Mouse (Mus musculus) cerebellum, adult 8-10 months (tissue): Measurements from ENCODE around the gene Auh.

Experiments
- DNase-seq: peaks from one replicate; pipeline ENCODE4 v3.0.0; 2022

Auh gene

DNA sequence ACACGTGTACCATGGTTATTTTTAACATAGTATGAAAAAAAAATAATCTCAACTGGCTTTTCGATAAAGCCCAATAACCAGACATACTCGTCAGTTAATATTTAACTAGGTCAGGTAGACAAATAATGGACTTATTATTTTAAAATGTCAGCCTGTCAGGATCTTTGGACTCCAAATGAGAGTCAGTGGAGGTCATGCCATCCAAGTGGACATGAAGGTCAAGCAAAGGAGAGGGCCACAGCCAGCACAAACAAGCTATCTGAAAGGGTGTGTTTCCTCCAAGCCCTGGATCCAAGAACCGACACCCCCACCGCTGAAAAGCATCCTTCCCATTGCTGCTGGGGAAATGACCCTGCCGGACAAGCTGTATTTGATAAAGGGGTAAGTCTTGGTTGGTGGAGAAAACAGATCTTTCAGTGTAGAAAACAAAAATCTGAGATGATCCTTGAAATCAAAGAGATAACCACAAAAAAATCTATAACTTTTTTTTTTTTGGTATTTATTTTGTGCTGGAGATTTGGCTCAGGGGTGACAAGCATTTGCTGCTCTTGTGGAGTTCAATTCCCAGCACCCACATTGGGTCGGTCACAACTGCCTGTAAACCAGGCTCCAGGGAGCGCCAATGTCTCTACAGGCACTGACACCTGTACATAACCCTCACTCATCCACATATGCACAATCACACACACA lies 96.9 kb downstream of the Auh start:
- DNase-seq = no peak

DNA sequence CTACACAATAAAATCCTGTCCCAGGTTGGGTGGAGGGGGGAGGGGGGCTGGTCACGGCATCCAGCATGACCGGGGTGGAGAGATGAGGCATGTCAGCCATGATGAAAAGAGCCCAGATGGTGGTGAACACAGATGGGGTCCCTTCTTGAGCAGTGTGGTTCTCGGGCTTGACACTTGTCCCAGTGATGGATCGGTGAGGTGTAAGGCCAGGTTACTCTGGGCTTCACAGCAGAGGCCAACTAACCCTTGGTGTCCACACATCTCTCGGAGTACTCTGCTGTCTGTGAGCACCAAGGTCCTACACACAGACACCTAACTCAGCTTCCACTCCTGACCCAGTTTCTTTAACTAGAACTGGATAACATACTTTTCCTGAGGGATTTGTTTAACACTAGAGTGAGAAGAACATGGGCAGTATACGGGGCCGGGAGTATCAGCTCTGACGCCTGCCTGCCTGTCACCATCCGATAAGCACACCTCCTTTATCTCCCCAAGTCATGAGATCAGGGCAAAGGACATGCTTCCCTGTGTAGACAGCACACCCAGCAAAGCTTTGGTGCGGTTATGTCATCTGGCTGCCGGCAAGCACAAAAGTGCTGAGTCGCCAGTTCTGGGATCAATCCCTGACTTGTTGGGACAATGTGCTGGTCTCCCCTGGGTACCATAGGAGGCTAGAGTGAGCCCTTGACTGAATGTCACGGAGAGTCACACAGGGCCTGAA lies 98.3 kb downstream of the Auh start:
- DNase-seq = no peak

DNA sequence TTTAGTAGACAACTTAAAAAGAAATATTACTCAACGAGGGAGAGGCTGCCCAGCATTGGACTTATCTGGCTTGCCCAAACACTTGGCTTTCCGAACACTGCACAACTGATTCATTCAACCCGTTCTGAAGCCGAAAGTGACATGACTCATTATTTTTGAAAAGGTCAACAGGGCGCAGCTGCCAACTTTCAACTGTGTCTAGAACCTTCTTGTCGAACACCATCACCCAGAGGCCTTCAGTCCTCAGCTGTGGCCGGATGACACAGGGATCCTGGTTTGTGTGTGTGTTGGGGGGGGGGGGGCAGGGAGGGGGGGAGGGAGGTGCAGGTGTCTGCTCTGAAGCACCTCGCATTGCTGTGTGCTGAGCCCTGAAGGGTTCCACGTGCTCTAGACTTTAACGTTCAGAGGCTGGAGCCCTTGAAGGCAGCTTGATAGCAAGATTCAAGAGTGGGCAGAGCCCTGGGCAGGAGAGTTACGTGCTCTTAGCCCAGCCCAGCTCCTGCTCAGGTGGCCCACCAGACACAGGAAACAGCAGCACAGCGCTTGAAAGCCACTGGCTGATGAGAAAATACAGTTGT lies 100.4 kb downstream of the Auh start:
- no peak for DNase-seq

DNA sequence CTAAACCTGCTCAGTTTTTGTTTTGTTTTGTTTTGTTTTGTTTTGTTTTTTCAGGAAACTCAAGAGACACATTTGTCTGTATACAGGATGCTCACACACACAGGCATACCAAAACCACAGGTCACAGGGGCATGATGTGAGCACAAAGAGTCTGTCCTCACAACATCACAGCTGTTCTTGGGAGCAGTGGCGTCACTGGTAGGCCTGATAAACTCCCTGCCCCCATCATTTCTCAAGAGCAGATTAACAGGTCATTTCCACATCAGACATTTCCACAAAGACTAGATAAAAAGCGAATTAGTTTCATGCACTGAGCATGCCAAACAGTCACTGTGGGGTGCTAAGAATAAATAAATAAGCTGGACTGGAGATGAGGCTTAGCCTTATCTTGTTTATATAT lies 101.3 kb downstream of the Auh start:
- DNase-seq = no peak

DNA sequence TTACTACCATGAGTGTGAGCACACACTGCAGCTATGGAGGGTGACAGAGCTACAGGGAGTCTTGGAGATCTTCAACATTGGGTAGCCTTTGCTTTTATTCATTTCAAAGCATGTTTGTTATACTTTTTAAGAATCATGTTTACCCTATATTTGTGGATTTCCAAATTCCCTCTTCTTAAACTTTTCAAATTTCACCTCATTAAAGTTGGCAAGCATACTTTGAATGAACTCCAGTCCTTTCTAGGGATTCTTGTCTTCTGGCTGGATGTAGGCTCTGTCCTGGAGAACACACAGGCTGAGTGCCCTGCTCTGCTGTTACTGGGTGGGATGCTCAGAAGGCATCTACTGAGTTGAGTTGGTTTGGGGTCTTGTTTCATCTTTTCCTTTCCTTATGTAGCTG lies 102.8 kb downstream of the Auh start:
- DNase-seq = no peak

DNA sequence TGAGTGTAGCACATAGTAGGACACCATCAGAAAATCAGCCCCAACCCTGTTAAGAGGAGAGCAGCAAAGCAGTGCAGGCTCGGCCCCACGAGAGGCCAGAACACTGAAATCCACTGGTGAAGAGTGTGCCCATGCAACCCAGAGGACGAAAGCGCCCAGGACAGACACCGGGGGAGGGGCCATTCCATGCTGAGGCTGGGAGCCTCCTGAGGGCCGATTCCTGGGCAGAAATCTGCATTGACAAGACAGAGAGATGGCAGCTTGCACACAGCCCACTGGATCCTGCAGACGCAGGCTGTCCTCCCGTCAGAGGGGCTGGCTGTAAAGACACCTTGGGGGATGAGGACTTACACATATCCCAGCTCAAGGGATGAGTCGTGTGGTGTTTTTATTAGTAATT lies 104.7 kb downstream of the Auh start:
- no peak for DNase-seq

DNA sequence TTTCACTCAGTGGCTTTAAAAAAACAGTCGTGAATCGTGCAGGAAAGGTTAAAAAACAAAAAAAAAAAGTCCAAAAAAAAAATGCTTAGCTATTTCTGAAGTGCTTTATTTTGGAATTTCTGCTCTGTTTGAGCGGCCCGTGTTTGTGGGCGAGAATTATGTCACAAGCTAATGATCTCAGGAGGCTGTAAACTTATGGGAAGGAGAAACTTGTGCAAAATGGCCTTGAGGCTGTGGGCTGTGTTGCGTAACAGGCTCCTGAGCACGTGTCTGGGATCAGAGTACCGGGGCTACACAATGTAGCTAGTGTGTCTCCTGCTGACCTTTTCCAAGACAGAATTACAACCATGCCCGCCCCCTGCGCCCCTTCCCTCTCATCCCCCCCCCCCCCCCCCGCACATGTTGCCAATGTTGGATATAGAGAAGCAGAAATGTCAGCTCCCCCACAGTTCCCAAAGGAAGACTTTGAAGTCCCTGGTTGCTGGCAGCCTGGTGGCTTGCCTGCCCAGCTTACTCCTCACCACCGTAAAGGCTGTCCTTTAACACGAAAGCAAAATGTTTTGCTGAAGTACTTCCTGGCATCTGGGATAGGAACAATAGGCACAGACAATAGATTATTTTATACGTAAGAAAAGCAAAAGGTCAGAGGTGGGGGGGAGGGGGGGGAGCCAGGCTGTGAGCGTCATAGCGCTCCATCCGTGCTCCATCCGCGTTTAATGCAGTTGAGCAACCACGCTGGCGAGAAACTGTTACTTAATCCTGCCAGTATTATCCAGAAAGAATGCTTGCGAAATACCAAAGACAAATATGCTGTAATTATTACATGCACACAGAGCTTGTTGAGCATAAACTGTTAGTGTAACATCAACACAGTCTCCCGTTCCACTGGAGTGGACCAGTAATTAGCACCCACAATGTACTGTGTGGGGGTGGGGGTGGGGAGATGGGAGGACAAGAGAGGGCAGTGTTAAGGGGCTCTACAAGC lies 107.0 kb downstream of the Auh start:
- no peak for DNase-seq

DNA sequence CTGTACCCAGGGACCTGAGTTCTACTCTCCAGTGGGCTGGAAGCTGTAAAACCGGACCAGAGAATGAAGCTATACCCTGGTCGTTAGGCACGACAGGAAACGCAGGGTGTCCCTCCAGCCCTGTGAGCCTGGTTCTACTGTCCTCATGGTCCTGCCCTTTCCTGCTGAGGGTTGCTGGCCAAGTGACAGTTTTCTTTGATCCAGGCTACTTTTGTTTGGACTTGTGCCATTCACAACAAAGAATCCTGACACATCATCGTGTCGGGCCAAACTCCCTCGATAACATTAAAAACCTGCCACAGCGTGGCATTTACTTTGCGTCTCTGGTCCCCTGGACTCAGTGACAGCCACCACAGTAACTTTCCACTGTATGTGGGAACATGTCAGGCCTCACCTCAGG lies 107.9 kb downstream of the Auh start:
- DNase-seq = peak; percentile 15

DNA sequence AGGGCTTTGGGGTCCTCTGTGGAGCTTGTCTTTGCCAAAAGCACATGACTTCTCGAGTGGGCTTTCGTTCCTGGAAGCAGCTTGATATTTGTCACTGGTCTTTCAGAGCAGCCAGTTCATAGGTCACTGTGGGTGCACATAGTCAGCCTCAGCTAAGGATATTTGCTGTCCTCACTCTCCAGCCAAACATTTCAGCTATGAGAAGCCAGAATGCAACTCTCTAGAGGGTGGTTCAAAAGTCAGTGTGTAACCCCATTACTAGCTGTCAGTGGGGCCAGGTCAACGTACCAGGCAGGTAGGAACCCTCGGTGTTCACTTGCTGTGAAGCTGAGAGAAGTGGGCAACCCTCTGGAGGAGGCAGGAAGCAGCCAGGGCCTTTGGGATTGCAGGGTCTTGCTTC lies 109.6 kb downstream of the Auh start:
- no peak for DNase-seq

DNA sequence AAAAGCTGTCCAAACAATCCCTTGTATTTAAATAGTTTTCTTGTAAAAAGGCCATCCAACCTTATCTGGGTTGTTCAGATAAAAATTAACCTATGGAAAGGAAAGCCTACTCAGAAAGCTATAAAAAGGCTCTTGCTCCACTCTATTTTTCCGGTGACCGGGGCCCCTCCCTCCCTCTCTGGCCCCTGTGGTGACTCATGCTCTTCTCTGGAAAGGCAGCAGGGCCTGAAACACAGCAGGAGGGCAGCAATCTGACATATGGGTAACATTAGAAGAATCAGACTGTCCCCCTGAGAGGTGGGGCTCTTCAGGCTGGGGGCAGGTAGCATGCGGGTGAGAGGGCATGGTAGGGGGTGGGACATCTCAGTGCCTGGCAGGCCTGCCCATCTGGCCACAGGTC lies 110.7 kb downstream of the Auh start:
- peak; percentile 71 for DNase-seq

DNA sequence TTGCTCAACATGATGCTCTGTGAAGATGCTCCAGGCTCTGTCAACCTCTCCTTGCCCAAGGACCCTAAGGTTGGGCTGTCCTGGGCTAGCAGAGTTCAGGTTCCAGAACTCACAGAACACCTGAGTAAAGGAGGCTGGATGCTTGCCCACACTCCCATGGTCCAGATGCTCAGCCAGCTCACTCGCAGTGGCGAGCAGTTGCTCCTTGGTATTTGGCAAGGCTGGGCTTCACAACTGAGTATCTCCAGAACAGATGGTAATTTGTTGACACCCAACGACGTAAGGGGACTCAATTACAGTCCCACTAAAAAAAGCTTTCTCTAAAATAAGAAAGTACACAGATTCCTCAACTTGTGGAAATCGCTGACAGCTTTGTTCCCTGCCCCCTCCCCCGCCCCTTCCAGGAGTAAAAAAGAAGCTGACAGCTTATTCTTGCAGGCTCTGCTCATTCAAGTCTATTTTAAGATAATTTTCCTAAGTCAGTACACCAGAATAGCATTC lies 111.4 kb downstream of the Auh start:
- peak; percentile 52 for DNase-seq

DNA sequence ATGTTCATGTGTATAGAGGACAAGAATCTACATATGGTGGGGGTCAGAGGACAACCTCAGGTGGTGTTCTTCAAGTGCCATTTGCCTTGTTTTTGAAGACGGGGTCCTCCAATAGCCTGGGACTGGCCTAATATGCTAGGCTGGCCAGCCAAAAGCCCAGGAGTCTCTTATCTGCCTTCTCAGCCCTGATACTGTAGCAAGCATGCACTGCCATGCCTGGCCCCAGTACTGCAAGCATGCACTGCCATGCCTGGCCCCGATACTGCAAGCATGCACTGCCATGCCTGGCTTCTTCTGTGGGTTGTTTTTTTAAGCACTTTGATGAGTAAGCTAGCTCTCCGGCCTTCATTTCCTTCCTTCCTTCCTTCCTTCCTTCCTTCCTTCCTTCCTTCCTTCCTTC lies 115.7 kb downstream of the Auh start:
- no peak for DNase-seq

DNA sequence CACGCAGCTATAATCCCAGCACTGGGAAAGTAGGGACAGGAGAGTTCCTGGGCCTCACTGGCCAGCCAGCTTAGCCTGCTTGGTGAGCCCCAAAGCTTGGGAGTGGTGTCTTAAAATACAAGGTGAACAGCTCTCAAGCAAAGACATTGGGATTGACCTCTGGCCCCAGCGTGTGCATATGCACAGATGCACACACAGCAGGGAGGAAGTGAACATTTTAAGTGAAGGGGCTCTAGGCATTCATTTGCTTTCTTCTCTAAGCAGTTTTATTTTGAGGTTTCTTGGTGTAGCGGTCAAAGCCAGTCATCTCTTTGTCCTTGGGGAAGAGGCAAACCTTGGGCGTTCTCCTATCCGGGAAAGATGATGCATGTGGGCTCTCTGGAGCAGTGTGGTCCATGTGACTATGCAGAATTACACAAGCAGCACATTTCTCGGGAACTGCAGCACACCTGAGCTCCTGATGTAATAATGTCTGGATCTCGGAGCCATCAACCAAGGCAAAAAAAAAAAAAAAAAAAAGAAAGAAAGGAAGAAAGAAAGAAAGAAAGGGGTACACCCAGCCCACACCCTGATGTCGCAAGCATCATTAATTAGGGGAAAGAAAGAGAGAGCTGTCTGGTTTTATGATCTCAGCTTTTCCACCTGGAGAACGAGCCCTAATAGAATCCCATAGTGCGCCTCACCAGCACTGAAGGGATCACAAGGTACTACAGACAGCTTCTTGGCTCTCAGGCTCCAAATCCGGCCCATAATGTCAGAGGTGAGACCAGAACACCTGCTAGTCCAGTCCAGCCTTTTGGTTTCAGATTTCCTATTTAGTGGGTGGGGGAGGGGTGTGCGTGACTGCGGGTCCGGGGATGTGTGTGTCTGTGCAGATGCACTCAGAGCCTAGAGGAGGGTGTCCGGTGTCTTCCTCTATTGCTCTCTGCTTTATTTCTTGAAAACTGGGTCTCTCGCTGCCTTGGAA lies 116.6 kb downstream of the Auh start:
- DNase-seq = no peak

DNA sequence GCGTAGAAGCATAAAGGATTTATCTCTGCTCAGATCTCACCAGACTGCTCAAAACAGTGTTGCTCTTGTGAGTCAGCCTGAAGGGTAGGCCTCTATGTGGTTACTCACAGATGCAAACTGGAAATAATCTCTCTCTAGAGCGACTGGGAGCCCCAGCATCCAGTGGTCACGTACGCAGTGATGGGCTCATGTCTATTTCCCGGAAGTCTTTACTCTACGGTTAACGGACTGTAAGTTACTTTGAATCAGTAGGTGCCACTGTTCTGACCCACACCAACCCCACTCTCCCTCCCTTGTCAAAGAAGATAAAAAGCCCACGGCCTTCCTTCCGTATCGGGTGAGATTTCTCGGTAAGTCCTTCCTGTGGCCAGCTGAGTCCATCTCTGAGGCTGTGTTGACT lies 121.8 kb downstream of the Auh start:
- no peak for DNase-seq

DNA sequence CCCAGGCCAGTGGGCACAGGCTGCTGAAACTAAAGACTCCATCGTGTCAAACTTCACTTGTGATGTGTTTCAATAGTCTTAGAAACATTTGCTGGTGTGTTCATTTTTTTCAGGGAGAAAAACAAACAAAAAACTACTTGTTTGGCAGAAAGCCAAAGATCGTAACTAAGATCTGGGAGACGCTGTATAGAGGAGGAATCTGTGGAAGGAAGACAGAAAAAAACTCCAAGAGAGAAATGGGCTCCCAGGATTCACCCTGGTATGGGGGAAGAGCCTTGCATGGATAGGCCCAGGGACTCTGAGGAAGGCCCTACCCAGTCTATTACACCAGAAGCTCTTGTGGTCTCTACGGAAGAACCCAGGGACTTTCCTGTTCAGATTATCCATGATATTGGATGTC lies 123.5 kb downstream of the Auh start:
- no peak for DNase-seq

DNA sequence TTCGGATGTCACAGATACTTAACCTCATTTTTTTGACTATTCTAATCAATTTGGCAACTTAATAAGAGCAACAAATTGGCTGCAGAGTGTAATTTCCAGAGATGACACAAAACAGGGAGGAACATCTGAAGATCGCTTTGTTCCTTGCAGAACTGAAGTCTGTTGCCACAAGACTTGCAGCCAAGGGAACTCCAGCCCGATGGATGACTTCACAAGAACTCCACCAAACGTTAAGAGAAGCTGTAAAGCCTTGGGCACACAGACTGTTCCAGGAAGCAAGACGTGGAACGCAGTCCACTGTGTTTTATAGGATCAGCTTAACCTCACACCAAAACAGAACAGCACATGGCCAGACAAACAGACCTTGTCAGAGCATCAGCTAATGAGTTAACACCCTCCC lies 123.9 kb downstream of the Auh start:
- no peak for DNase-seq

DNA sequence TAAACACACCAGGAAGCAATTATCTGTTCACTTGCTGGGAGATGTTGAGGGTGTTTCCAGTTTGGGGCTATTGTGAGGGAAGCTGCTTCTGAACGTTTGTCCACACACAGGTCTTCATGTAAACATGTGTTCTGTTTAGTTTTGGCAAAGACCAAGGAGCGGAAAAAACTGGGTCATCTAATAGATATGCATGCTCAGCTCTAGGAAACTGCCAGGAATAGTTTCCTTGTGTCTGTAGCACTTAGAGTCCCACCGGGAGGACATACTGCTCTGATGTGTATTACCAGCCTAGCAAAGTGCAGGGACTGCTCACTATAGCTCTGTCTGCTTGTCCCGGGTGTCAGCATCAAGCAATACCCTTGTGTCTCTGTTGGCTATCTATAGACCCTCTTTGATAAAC lies 127.0 kb downstream of the Auh start:
- no peak for DNase-seq

DNA sequence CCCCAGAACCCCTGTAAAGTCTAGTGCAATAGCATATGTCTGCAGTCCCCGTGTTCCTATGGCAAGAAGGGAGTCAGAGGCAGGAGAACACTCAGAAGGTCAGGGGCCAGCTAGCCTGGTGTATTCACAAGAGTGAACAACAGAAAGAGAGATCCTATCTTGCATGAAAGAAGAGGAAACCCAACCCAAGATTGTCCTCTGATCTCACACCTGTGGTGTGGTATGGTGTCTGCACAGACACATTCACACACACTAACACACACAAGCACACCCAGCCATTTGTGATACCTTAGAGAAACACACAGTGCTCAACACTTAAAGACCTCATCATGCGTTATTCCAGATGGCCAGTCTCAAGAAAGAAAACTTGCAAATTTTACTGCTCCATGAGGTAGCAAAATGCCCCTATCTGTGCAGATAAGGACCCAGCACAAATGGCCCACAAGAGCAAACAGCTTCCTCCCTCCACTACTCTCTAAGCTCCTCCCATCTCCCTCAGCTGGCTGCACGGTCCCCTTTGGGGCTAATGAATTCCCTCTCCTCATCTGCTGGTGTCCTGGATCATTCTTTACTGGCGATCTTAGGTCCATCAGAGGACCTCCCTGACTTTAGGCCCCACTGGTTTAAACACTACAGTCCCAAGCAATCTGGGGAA lies 128.7 kb downstream of the Auh start:
- DNase-seq = no peak

DNA sequence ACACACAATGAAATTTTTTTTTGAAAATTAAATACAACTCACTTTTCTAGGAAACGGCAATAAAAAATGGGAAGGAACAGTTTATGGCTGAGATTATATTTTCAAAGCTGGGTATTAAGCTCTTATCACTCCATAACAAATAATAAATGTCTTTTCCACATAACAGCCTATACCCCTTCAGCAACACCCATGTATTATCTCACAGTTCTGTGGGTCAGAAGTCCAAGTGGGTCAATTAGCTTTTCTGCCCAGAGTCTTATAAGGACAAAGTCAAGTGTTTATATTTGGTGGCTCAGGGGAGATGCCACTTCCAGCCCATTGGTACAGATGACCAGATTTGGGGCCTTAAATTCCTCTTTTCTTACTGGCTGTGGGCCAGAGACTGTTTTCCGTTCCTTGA lies 129.4 kb downstream of the Auh start:
- DNase-seq = no peak

DNA sequence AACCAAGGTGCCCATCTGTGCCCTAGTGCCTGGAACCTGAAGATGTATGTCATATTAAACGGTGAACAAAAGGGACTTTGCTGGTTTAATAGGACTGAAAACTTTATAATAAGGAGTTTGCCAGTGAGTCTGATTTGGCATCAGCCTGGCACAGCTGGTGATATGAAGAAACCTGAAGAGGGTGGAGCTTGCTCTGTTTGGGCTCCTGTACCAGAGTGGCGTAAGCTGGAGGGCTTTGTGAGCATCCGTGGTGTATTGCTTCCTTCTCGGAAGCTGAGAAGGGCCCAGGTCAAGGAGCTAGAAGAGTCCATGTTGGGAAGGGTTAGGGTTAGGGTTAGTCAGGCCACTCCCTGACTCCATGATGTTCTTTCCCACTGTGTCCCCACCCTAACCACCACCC lies 135.2 kb downstream of the Auh start:
- no peak for DNase-seq

DNA sequence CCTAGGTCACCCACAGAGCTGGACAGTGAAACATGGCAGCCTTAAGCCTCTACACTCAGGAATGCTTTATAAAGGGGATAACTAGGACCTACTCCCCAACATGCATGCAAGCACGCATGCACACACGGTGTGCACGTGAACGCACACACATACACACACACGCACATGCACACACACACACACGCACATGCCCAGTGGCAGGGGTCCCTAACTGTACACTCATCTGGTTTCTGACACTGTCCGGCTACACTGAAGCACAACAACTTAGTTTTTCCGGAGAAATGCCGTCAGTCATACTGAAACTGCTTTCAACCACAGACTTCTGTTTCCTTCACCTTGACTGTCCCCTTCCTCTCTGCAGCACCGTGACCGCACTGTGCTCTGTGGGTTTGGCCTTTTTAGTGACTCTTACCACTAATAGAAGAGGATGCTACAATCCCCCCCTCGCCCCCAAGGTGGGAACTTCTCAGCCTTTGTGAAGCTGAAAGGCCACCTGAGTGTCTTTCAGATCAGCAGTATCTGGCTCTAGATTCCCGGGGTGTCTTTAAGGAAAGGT lies 136.0 kb downstream of the Auh start:
- DNase-seq = no peak
